Mouse (Mus musculus): ENCODE measurements at regions not wholly inside any gene's neighbourhood (a gene's known extent, or its start where the extent isn't known, plus 50 kb on each side); places are given as distances from the start of the nearest gene placed in this dataset.

GRCm38 (mm10) chr2:160186106-160186505 is 147.9 kb downstream of the Gm826 start:
- no peak for DNase-seq (ENCODE audit: low spot score)

GRCm38 (mm10) chr2:160170975-160171515 is 162.9 kb downstream of the Gm826 start:
- peak; percentile 37 for DNase-seq (ENCODE audit: low spot score)

GRCm38 (mm10) chr2:160158599-160159261 is 175.2 kb downstream of the Gm826 start:
- DNase-seq (ENCODE audit: low spot score) = no peak

DNA sequence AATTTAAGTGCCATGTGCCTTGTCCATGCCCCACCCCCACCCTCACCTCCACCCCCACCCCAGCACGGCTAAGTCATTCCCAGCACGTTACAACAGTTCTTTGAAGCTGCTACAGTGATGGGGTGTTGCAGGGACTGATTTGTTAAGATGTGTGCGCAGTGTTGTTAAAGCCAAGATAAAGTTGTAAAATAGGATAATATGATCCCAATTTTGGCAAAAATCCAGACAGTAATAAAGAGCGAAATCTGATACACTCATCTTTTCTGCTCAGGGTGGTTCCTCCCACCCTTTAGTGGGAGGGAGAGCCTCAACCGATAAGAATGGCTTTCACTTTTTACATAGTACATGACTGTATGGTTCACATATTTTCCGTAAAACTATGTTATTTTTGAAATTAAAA is 180.2 kb downstream of the Gm826 start:
- no peak for DNase-seq (ENCODE audit: low spot score)

DNA sequence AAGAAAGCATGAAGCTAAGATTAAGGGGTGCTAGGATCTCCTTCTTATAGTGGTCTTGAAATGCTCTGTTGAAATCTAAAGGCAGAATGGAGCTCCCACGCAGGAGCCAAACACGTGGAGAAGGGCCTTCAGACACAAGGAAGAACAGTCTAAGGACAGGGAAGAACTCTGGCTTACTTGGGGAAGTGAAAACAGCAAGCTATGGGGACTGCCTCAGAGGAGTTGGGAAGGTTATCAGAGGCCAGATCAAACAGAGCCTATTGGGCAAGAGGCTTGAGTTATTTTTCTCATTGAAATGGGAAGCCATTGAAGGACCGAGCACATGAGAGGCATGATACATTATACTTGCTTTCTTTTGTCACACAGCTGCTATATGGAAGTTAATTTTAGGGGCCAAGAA is 181.9 kb downstream of the Gm826 start:
- DNase-seq (ENCODE audit: low spot score) = no peak

GRCm38 (mm10) chr2:160148936-160149335 is 185.0 kb downstream of the Gm826 start:
- no peak for DNase-seq (ENCODE audit: low spot score)

- DNase-seq (ENCODE audit: low spot score) = no peak
Measured at GRCm38 (mm10) chr2:160148516-160148915, 185.4 kb downstream of the Gm826 start.

- DNase-seq (ENCODE audit: low spot score) = no peak
Measured at GRCm38 (mm10) chr2:160148031-160148430, 185.9 kb downstream of the Gm826 start.

- no peak for DNase-seq (ENCODE audit: low spot score)
Measured at GRCm38 (mm10) chr2:160140166-160140740, 193.7 kb downstream of the Gm826 start.

DNA sequence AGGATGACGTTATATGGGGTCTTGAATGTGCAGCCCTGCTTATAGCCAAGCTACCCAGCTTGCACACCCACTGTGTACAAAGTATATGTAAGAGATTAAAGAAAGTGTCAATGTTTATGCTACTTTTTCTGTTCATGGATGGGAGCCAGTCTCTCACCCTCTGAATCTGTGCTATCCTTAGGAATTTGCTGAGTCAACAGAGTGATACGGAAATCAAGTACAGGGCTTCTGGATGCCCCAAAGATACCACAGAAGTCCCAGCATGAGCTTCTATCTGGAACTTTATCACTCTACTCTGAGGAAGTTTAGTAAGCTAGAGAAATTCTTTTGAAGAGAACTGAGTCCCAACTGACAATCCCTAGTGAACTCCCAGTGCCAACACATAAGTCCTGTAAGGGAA is 195.9 kb downstream of the Gm826 start:
- DNase-seq (ENCODE audit: low spot score) = no peak

- DNase-seq (ENCODE audit: low spot score) = no peak
Measured at GRCm38 (mm10) chr2:160131797-160132196, 202.2 kb downstream of the Gm826 start.

DNA sequence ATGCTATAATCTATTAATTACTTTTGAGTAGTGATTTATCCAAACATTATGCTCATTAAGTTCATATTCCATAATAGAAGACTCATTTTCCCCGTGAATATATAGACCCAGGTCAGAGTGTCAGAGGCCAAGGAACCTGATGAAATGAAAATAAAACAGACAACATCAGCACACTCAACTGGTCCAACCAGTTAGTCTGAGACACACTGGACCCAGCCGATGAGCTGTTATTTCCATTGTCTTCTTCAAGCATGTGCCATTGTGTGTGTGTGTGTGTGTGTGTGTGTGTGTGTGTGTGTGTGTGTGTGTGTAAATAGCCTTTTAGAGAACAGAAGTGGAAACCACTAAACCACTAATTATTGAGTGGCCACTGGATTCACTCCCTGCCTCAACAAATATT is 202.6 kb downstream of the Gm826 start:
- DNase-seq (ENCODE audit: low spot score) = no peak

- no peak for DNase-seq (ENCODE audit: low spot score)
Measured at GRCm38 (mm10) chr2:160117148-160117547, 216.8 kb downstream of the Gm826 start.

DNA sequence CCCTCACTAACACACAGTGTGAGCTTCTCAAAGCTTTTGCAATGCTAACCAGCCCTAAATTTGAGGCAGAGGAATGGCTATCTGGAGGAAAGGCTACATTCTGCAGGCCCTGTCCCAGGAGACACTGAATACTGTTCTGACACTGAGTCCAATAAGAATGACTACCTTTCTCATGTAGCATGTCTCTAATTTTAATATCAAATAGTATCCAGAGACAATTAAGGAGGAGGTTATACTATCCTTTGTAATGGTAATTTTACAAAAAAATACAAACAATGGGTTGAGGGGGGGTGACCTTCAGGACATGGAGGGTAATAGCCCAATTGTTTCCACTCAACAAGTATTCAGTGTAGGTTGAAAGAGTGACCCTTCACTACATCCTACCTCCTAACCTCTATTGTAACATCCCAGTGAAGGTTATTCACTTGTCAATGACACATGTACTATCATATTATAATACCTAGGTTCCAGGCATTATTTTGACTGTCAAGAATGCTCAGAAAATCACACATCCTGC is 222.7 kb downstream of the Gm826 start:
- DNase-seq (ENCODE audit: low spot score) = no peak

DNA sequence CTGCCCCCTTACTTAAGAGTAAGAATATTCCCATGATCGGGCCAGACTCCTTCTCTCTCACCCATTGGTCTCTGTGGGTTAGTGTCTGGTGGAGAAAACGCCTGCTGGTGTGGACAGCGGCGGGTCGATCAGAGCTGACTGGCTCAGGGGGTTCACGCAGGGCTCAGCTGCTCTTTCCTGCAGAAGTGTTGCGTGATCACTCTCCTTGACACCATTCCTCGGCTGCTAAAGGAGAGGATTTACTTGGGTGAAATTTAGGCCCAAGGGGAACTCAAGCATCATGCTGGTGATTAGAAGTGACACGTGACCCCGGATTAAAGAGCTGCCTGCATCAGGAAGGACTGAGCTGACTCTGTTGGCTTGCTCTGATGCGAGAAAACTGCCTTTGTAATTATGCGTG is 240.9 kb downstream of the Gm826 start:
- no peak for DNase-seq (ENCODE audit: low spot score)

DNA sequence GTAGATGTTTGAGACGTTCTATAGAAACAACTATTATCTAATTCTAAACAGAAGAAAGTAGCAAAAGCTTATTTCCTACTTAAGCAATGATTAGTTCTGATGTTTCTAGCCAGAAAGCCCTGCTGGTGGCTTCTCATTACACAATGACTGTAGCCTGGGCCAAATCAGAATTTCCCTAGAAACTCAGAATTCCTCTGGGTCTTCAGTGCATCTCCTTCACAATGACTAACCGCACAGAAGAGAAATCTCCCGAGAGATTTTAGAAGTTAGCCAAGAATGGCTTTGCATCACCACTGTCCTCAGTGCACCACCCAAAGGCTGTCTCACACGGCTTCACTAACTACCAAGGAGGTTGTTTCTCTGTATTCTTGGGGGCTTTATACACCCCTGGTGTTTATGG is 248.0 kb downstream of the Gm826 start:
- no peak for DNase-seq (ENCODE audit: low spot score)

DNA sequence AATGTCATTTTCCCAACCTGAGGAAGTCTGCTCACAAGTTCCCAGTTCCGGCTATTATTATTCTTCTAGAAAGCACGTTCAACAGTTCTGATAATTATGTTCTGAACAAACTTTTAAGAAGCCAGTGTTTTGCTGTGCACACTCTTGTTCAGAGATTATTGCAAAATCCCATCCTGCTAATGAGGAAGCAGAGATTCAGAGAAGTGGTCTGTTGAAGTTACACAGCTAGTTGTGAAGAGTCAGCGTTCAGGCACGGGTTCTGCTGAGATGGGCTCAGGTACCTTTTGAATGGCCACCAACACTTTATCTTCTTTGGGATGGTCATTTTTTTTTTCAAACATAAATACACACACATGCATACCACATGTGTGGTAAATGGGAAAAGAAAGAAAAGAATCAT is 250.3 kb downstream of the Gm826 start:
- no peak for DNase-seq (ENCODE audit: low spot score)

DNA sequence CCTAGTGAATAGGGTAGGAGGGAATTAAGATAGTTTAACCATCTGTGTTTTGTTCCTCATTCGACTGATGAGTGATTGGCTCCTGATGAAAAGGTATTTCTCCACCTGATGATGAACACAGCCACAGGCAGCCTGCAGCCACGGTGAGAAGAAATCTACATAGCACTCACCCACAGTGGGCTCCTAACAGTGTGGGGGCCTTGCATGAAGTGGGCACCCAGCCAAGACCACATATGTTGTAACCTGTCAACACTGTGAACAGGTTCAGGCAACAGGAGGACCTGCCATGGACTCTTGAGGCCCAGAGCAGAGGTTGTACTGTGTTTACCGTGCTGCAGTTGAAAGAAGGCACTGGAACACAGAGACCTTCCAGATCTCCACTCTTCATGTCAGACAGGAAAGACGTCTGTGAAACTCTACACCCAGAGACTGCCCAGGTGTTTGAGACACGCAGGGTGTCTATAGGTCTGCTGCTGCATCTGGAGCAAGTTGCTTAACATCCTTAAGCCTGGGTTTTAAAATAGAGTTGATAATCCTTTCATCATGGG is 251.8 kb downstream of the Gm826 start:
- DNase-seq (ENCODE audit: low spot score) = no peak

GRCm38 (mm10) chr2:160075694-160076093 is 258.3 kb downstream of the Gm826 start:
- DNase-seq (ENCODE audit: low spot score) = no peak

- no peak for DNase-seq (ENCODE audit: low spot score)
Measured at GRCm38 (mm10) chr2:160070441-160070840, 263.5 kb downstream of the Gm826 start.

DNA sequence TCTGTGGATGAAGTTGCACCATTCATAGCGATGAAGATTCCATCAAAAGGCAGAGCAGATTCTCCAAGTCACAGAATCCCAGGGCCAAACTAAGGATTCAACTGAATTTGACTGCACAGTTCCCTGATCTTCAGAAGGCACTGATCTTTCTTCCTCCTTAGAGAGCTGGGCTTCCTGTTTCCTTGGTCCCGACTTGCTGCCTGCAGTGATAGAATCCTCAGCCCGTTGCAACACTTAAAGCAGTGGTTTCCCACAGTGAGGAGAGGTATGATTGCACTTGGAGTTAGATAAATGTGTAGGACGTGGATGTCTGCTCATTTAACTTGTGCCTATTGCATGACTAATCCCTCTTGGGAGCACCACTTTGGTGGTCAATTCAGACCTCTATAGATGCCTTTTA is 265.2 kb downstream of the Gm826 start:
- no peak for DNase-seq (ENCODE audit: low spot score)

DNA sequence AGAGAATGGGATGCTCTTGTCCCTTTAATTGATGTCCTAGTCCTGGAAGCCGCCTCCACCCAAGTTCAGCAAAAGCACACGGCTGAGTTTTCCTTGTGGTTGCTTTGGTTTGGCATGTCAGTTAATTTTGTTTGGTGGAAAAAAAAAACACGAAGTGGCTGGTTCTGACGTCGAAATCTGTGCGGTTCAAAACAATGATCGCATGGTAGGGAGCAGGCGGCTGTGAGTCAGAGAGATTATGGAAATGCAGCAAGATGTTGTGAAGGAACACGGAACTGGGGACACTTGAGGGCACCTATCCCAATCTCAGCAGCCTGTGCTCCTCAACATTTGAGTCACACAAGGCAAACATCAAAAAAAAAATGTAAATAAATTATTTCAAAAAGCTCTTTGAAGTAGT is 266.1 kb downstream of the Gm826 start:
- DNase-seq (ENCODE audit: low spot score) = no peak

Data from testis, postnatal 14 days (tissue).